Mouse (Mus musculus): Measurements from ENCODE around the gene Magi3. TPM values are rescaled to one million over a fixed set of nuclear protein-coding genes. Genes with fewer than 3 reads are reported as not detected.
A peak's percentile ranks its signal among the peaks of the same experiment; 100 is the strongest.

Magi3 gene
- polyA plus RNA-seq, 1 experiment: 4.4 TPM

- H3K4me3 ChIP-seq (ENCODE audit: insufficient read depth, low read depth, low read length): no peak overlapping the region
- peaks cover 7% of the 10 kb centered on the region for H3K4me1 ChIP-seq (ENCODE audit: control insufficient read depth, insufficient read depth, insufficient read length, low read length)
- H3K27ac ChIP-seq (replicated peaks; ENCODE audit: low read depth, low read length): peak overlapping the region; percentile 38
Measured at GRCm38 (mm10) chr3:104233366-104234312, 13.5 kb upstream of the Magi3 start.

- Histone ChIP-seq H3K4me1 (ENCODE audit: control insufficient read depth, insufficient read depth, insufficient read length, low read length) (peaks cover 5% of the 10 kb centered on the region; the same call in 1 of the 2 replicates), H3K27ac (replicated peaks; ENCODE audit: low read depth, low read length) (no peak overlapping the region), H3K4me3 (ENCODE audit: insufficient read depth, low read depth, low read length) (no peak overlapping the region)
Measured at GRCm38 (mm10) chr3:104227438-104228111, 7.4 kb upstream of the Magi3 start.

- H3K4me3 ChIP-seq (ENCODE audit: insufficient read depth, low read depth, low read length): no peak overlapping the region
- H3K4me1 ChIP-seq (ENCODE audit: control insufficient read depth, insufficient read depth, insufficient read length, low read length): peaks cover 5% of the 10 kb centered on the region; the same call in 1 of the 2 replicates
- H3K27ac ChIP-seq (replicated peaks; ENCODE audit: low read depth, low read length): no peak overlapping the region
Measured at GRCm38 (mm10) chr3:104226731-104227130, 6.6 kb upstream of the Magi3 start.

- peak overlapping the region; percentile 69 for H3K27ac ChIP-seq (replicated peaks; ENCODE audit: low read depth, low read length)
- H3K4me3 ChIP-seq (ENCODE audit: insufficient read depth, low read depth, low read length): peak overlapping the region; percentile 70
- peaks cover 3% of the 10 kb centered on the region; the same call in 1 of the 2 replicates for H3K4me1 ChIP-seq (ENCODE audit: control insufficient read depth, insufficient read depth, insufficient read length, low read length)
Measured at GRCm38 (mm10) chr3:104221156-104221555, 982 bp upstream of the Magi3 start.

- Histone ChIP-seq H3K4me1 (ENCODE audit: control insufficient read depth, insufficient read depth, insufficient read length, low read length) (peaks cover 3% of the 10 kb centered on the region; the same call in 1 of the 2 replicates), H3K27ac (replicated peaks; ENCODE audit: low read depth, low read length) (peak overlapping the region; percentile 75), H3K4me3 (ENCODE audit: insufficient read depth, low read depth, low read length) (peak overlapping the region; percentile 92)
Measured at GRCm38 (mm10) chr3:104219531-104220294, 461 bp downstream of the Magi3 start.

- Histone ChIP-seq H3K4me3 (ENCODE audit: insufficient read depth, low read depth, low read length) (peak overlapping the region; percentile 92), H3K27ac (replicated peaks; ENCODE audit: low read depth, low read length) (peak overlapping the region; percentile 39; the same call in 1 of the 2 replicates), H3K4me1 (ENCODE audit: control insufficient read depth, insufficient read depth, insufficient read length, low read length) (peaks cover 3% of the 10 kb centered on the region; the same call in 1 of the 2 replicates)
Measured at GRCm38 (mm10) chr3:104218926-104219325, 1.2 kb downstream of the Magi3 start.

GRCm38 (mm10) chr3:104189823-104190222 lies 30.4 kb downstream of the Magi3 start:
- no peak overlapping the region for H3K4me3 ChIP-seq (ENCODE audit: insufficient read depth, low read depth, low read length)
- no peak overlapping the region for H3K27ac ChIP-seq (replicated peaks; ENCODE audit: low read depth, low read length)
- no peaks in the 10 kb centered on the region for H3K4me1 ChIP-seq (ENCODE audit: control insufficient read depth, insufficient read depth, insufficient read length, low read length)

- no peaks in the 10 kb centered on the region for H3K4me1 ChIP-seq (ENCODE audit: control insufficient read depth, insufficient read depth, insufficient read length, low read length)
- H3K4me3 ChIP-seq (ENCODE audit: insufficient read depth, low read depth, low read length): no peak overlapping the region
- H3K27ac ChIP-seq (replicated peaks; ENCODE audit: low read depth, low read length): no peak overlapping the region
Measured at GRCm38 (mm10) chr3:104189234-104189633, 30.9 kb downstream of the Magi3 start.

GRCm38 (mm10) chr3:104184270-104184669 lies 35.9 kb downstream of the Magi3 start:
- Histone ChIP-seq H3K4me1 (ENCODE audit: control insufficient read depth, insufficient read depth, insufficient read length, low read length) (no peaks in the 10 kb centered on the region), H3K27ac (replicated peaks; ENCODE audit: low read depth, low read length) (no peak overlapping the region), H3K4me3 (ENCODE audit: insufficient read depth, low read depth, low read length) (no peak overlapping the region)

- no peak overlapping the region for H3K4me3 ChIP-seq (ENCODE audit: insufficient read depth, low read depth, low read length)
- H3K4me1 ChIP-seq (ENCODE audit: control insufficient read depth, insufficient read depth, insufficient read length, low read length): no peaks in the 10 kb centered on the region
- no peak overlapping the region for H3K27ac ChIP-seq (replicated peaks; ENCODE audit: low read depth, low read length)
Measured at GRCm38 (mm10) chr3:104183656-104184055, 36.5 kb downstream of the Magi3 start.

GRCm38 (mm10) chr3:104182711-104183110 lies 37.5 kb downstream of the Magi3 start:
- no peaks in the 10 kb centered on the region for H3K4me1 ChIP-seq (ENCODE audit: control insufficient read depth, insufficient read depth, insufficient read length, low read length)
- H3K4me3 ChIP-seq (ENCODE audit: insufficient read depth, low read depth, low read length): no peak overlapping the region
- no peak overlapping the region for H3K27ac ChIP-seq (replicated peaks; ENCODE audit: low read depth, low read length)

- Histone ChIP-seq H3K27ac (replicated peaks; ENCODE audit: low read depth, low read length) (no peak overlapping the region), H3K4me3 (ENCODE audit: insufficient read depth, low read depth, low read length) (no peak overlapping the region)
Measured at GRCm38 (mm10) chr3:104161347-104161746, 58.8 kb downstream of the Magi3 start.

GRCm38 (mm10) chr3:104160603-104161002 lies 59.6 kb downstream of the Magi3 start:
- H3K4me3 ChIP-seq (ENCODE audit: insufficient read depth, low read depth, low read length): no peak overlapping the region
- peaks cover 3% of the 10 kb centered on the region; the same call in 1 of the 2 replicates for H3K4me1 ChIP-seq (ENCODE audit: control insufficient read depth, insufficient read depth, insufficient read length, low read length)
- no peak overlapping the region for H3K27ac ChIP-seq (replicated peaks; ENCODE audit: low read depth, low read length)

More at GRCm38 (mm10) chr3:104161347-104161746, 58.8 kb downstream of the Magi3 start:
- peaks cover 3% of the 10 kb centered on the region; the same call in 1 of the 2 replicates for H3K4me1 ChIP-seq (ENCODE audit: control insufficient read depth, insufficient read depth, insufficient read length, low read length)

- Histone ChIP-seq H3K27ac (replicated peaks; ENCODE audit: low read depth, low read length) (no peak overlapping the region), H3K4me1 (ENCODE audit: control insufficient read depth, insufficient read depth, insufficient read length, low read length) (no peaks in the 10 kb centered on the region), H3K4me3 (ENCODE audit: insufficient read depth, low read depth, low read length) (no peak overlapping the region)
Measured at GRCm38 (mm10) chr3:104150146-104150545, 70.0 kb downstream of the Magi3 start.

GRCm38 (mm10) chr3:104142376-104142775 lies 77.8 kb downstream of the Magi3 start:
- Histone ChIP-seq H3K4me1 (ENCODE audit: control insufficient read depth, insufficient read depth, insufficient read length, low read length) (no peaks in the 10 kb centered on the region), H3K4me3 (ENCODE audit: insufficient read depth, low read depth, low read length) (no peak overlapping the region), H3K27ac (replicated peaks; ENCODE audit: low read depth, low read length) (no peak overlapping the region)
